Mouse (Mus musculus) left cerebral cortex, postnatal 10 days (tissue): ENCODE measurements around the gene Rb1. TPM values are rescaled to one million over a fixed set of nuclear protein-coding genes. Genes with fewer than 3 reads are reported as not detected.

Source experiments
- DNase-seq, 2 experiments: peaks; one replicate each; pipeline ENCODE4 v3.0.0; 2021 to 2022; ENCODE audit warnings: low spot score in 2 of 2, mixed read lengths in 1 of 2; ENCODE audit errors: extremely low spot score in 1 of 2
- intact Hi-C: fragments of 180-260 bp; cut with DNase I; formaldehyde crosslinking; loops from one replicate; pipeline ENCODE4 v1.15.1; 2025
- total RNA-seq, 2 experiments: library from RNA; stranded (reverse); gene quantifications; 2 replicates each; pipeline ENCODE4 v1.2.3; 2021

The Rb1 gene
- 10 to 100 TPM; 35.9 to 37.9 TPM for total RNA-seq

GRCm38 (mm10) chr14:73325456-73326381 is at the start of gene Rb1:
Gene Rb1 (minus strand): TSS chr14:73325822.
- DNase-seq = peak; percentile 55 to 90
- intact Hi-C loops = loop anchor here (2.0 to 10.0 kb wide), 2 partner anchors 61 to 149 kb away; no protein-coding TSS in a partner anchor

DNA sequence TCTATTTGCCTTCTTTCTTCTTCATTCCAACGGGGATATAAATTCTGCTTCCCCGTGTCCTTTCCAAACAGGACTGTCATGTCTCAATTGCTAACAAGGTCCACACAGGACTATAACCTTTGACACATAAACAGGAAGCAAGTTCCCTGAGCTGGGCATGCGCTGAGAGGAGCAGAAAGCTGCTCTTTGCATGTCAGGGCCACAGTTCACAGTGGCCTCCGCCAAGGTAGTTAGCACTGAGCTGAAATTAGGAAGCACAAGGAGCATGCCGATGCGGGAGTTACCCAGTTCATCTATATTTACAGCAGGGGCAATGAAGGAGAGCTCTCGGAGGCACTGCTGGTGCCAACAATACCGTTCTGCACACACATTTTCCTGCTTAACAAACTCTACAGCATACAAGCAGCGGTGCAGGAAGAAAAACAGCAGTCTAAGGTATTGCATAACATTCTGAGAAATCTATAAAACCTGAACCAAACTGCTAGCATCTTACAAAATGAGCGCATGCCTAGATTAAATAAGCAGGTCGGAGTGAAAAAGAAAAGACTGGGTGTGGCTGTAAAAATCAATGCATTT is 48.8 kb upstream of the Rb1 start:
- peak in 1 of 2 experiments; percentile 40 for DNase-seq
- intact Hi-C loops = no loop called here

- DNase-seq = no peak
- intact Hi-C loops = no loop called here
These were observed 48.0 kb upstream of the Rb1 start for GRCm38 (mm10) chr14:73373606-73374005.

- DNase-seq = no peak
- intact Hi-C loops = no loop called here
These were observed 47.4 kb upstream of the Rb1 start for GRCm38 (mm10) chr14:73372990-73373389.

GRCm38 (mm10) chr14:73371577-73371976 is 46.0 kb upstream of the Rb1 start:
- DNase-seq = no peak
- intact Hi-C loops = no loop called here

DNA sequence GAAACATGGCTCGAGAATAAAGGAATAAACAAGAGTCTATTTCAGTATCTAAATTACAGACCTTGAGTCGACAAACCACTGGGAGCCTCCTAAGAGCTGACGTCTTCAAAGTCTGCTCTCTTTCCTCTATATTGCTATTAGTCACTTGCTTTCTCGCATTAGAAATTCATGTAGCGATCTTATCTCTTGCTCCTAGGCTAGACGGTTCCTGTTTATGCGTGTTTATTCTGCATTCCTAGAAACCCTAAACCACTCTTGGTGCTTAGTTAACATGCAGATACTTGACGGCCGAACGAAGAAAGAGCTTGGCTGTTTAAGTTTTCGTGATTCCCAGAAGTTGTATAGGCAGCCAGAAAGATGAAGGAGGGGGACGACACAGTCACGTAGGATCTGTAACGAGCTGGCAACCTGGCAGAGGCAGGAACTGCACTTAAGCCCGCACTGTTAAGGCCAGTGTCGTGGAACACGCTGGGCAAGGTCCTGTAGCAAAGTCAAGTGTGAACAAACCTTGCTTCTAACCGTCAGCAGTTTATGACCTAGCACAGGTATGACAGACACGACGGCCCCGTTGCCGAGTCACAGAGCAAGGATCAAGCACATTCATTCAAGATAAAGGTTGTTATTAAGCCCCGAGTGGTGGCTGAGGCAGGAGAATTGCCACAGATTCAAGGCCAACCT is 45.2 kb upstream of the Rb1 start:
- intact Hi-C loops = no loop called here
- no peak for DNase-seq

GRCm38 (mm10) chr14:73370078-73370670 is 44.6 kb upstream of the Rb1 start:
- intact Hi-C loops = no loop called here

GRCm38 (mm10) chr14:73369634-73370033 is 44.0 kb upstream of the Rb1 start:
- no peak for DNase-seq
- intact Hi-C loops = no loop called here

More at GRCm38 (mm10) chr14:73370078-73370670, 44.6 kb upstream of the Rb1 start:
- no peak for DNase-seq

DNA sequence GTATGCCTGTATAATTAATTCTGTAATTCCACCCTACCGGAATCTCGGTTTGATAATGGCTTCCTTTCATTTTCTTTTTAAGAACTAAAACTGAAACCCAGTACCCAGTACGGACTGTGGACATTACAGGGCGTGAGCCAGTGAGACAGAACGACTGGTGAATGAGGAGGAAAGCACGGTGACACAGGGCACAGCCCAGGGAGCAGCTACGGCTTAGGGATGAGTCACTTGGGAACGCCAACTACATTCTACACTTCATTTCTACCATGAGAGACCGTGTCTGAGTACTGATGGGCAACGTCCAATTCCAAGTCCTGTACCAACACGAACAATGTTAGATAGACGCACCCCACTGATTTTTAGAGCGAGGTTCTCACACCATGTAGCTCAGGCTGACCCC is 43.3 kb upstream of the Rb1 start:
- intact Hi-C loops = no loop called here
- no peak for DNase-seq

DNA sequence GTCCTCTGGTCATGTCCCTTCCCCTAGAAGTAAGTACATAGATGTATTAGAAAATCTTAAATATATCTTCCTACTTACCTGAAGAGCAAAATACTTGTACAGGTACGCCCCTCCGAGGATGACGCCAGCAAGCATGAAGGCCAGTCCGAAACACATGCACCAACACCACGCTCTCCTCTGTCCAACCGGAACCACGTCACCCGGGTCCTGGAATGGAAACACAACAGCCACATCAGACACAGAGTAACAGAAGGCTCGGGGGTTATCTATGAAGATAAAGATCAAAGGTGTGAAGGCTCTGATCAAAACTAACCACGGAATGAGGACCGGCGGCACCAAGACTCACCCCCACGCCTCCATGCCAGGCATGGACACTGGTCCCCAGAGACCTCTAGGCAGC is 42.6 kb upstream of the Rb1 start:
- intact Hi-C loops = no loop called here
- no peak for DNase-seq

GRCm38 (mm10) chr14:73366278-73366677 is 40.7 kb upstream of the Rb1 start:
- intact Hi-C loops = no loop called here
- no peak for DNase-seq

DNA sequence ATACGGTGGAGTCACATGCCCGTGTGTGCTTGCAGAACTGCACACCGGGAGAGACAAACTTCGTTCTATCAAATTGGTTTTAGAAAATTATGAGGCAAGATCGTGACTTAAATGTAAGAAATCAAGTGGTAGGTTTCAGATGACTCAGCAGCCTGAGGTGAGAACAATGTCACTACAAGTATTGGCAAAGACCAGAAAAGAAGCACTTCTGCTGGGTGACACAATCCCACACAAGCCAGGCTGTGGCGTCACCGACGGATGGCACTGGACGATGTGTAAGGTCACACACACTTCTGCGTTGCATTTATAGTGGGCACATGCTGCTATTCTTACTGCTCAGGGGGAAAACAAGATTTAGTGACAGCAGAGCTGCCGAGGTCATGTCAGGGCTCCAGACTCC is 38.2 kb upstream of the Rb1 start:
- no peak for DNase-seq
- intact Hi-C loops = no loop called here

GRCm38 (mm10) chr14:73354700-73355099 is 29.1 kb upstream of the Rb1 start:
- DNase-seq = no peak
- intact Hi-C loops = no loop called here

- no peak for DNase-seq
- intact Hi-C loops = no loop called here
These were observed 25.5 kb upstream of the Rb1 start for GRCm38 (mm10) chr14:73351118-73351517.

GRCm38 (mm10) chr14:73350029-73350428 is 24.4 kb upstream of the Rb1 start:
- intact Hi-C loops = no loop called here
- no peak for DNase-seq

- intact Hi-C loops = no loop called here
- DNase-seq = no peak
These were observed 23.5 kb upstream of the Rb1 start for GRCm38 (mm10) chr14:73349061-73349670.

DNA sequence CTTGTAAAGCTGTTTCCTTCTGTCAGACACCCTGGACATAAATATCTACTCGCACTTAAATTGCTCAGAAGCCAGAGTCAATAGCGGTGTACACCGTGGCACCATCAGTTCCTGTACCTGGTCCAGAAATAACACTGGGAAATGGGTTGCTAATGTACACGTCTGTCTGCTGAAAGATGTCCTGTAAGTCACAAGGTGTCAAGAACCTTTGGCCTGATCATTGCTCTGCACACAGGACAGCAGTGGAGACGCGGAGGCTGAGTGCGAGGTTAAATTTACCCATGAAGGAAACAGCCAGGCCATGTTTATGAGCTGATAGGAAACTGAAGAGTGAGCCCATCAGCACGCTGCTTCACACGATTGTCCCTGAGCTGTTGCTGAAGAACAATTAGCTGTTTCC is 21.7 kb upstream of the Rb1 start:
- DNase-seq = no peak
- intact Hi-C loops = no loop called here

DNA sequence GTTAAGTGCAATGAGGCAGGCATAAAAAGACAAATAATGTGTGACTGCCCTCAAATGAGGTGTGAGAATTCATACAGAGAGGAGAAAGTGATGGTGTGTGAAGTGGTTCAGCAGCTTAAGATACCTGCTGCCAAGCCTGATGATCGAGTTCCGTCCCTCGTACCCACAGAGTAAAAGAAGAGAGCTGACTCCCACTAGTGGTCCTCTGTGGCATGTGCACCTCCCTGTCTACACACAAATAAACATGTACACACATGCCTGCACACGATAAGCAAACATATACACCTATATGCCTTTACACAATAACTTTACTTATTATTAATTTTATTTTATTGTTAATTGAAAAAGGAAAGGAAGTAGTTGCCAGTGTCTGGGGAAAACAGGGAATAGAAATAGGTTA is 20.0 kb upstream of the Rb1 start:
- no peak for DNase-seq
- intact Hi-C loops = no loop called here
